Mouse (Mus musculus) neural tube, embryonic 11.5 days (tissue): Measurements from ENCODE around the gene Cpm. TPM values are rescaled to one million over a fixed set of nuclear protein-coding genes. Genes with fewer than 3 reads are reported as not detected.

ENCODE experiments used
- ATAC-seq: fragments of 200-750 bp; cut with Nextera tagmentation; 2 replicates; pipeline ENCODE4 v1.8.0; 2017; ENCODE audit warnings: moderate number of reproducible peaks, mild to moderate bottlenecking, moderate TSS enrichment, moderate library complexity; ENCODE audit not compliant: insufficient read depth, low FRiP score, low TSS enrichment
- DNase-seq: peaks from one replicate; pipeline ENCODE4 v3.0.0-alpha.2; 2015; ENCODE audit warnings: low spot score
- H3K27ac ChIP-seq: fragments of 300-500 bp; sonication (generic); 2 replicates; pipeline ENCODE4 v1.5.1; 2014; ENCODE audit warnings: low read depth, mild to moderate bottlenecking, low read length
- H3K27me3 ChIP-seq: fragments of 300-500 bp; sonication (generic); 2 replicates; pipeline ENCODE4 v1.6.1; 2014; ENCODE audit warnings: mild to moderate bottlenecking, low read length, mixed read lengths; ENCODE audit not compliant: control insufficient read depth, insufficient read depth
- H3K36me3 ChIP-seq: fragments of 300-500 bp; sonication (generic); 2 replicates; pipeline ENCODE4 v1.6.1; 2014; ENCODE audit warnings: mild to moderate bottlenecking, low read length, moderate library complexity, mixed read lengths; ENCODE audit not compliant: control insufficient read depth, insufficient read depth
- H3K4me1 ChIP-seq: fragments of 300-500 bp; sonication (generic); 2 replicates; pipeline ENCODE4 v1.6.1; 2014; ENCODE audit warnings: low read length, mixed read lengths; ENCODE audit not compliant: control insufficient read depth, insufficient read depth
- H3K4me2 ChIP-seq: fragments of 300-500 bp; sonication (generic); 2 replicates; pipeline ENCODE4 v1.6.1; 2014; ENCODE audit warnings: low read depth, mild to moderate bottlenecking, moderate library complexity
- H3K4me3 ChIP-seq: fragments of 300-500 bp; sonication (generic); 2 replicates; pipeline ENCODE4 v1.5.1; 2014; ENCODE audit warnings: low read depth, low read length
- H3K9ac ChIP-seq: fragments of 300-500 bp; sonication (generic); 2 replicates; pipeline ENCODE4 v1.6.1; 2014; ENCODE audit warnings: mild to moderate bottlenecking, low read length
- H3K9me3 ChIP-seq: fragments of 300-500 bp; sonication (generic); 2 replicates; pipeline ENCODE4 v1.6.1; 2016; ENCODE audit warnings: low read length; ENCODE audit not compliant: control insufficient read depth
- WGBS: fragments of 180-500 bp; shearing (Covaris S2); extraction: QIAGEN DNeasy Blood & Tissue Kit; methylation state at CpG from one replicate; pipeline ENCODE4 v1.1.7; 2014; 5-methylcytosine and 5-hydroxymethylcytosine counted together
- polyA plus RNA-seq: library from polyadenylated mRNA; unstranded; fragments of >200 nt; fragmentation: Nextera tagmentation; extraction: Ambion mirVana; gene quantifications from 2 replicates; pipeline ENCODE4 v1.2.1, GENCODE M21; 2014

Cpm gene
- polyA plus RNA-seq, 1 experiment from 2014 or later: 21.1 TPM

DNA sequence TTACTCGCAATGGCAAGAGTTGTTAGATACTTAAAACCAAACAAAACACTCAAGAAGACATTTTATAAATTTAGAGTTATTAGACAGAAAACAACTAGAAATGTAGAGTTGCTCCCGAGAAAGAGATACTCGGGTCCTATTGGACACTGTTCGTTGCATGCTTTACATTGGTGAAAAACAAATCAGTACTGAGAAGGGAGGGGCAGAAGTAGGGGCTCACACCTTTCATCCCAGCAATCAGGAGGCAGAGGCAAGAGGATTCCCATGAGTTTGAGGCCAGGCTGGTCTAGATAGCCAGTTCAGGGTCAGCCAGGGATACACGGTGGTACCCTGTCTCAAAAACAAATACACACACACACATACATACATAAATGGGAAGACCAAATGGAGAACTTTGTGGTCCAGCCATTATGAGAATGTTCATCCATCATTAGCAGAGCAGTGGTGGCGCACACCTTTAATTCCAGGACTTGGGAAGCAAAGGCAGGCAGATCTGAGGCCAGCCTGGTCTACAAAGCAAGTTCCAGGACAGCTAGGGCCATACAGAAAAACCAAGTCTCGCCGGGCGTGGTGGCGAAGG, 62.2 kb downstream of the Cpm start:
- no peaks in the 10 kb centered on the region for H3K4me1 ChIP-seq
- no peaks in the 10 kb centered on the region for H3K27me3 ChIP-seq
- no peak overlapping the region for H3K27ac ChIP-seq
- ATAC-seq: no peak
- peaks cover 24% of the 10 kb centered on the region for H3K36me3 ChIP-seq
- no peak overlapping the region for H3K9ac ChIP-seq
- no peaks in the 10 kb centered on the region for H3K9me3 ChIP-seq
- DNase-seq: no peak
- H3K4me3 ChIP-seq: no peak overlapping the region
- WGBS: 93% methylated on average over 10 of the region's 10 CpGs
- H3K4me2 ChIP-seq: no peak overlapping the region

DNA sequence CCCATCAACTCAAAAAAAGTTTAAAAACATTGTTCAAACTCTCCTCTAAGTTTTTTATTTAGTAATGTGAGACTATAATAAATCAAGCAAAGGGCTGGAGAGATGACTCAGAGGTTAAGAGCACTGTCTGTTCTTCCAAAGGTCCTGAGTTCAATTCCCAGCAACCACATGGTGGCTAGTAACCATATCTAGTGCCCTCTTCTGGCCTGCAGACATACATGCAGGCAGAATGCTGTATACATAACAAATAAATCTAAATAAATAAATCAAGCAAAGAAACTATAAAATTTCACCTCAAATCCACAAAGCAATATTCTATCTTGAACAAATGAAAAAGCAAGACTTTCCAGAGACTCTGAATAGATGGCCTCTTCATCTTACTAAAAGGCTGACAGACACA, 62.9 kb downstream of the Cpm start:
- DNase-seq (no peak), ATAC-seq (no peak)
- Histone ChIP-seq H3K4me2 (no peak overlapping the region), H3K4me1 (no peaks in the 10 kb centered on the region), H3K4me3 (no peak overlapping the region), H3K9ac (no peak overlapping the region), H3K27ac (no peak overlapping the region), H3K9me3 (no peaks in the 10 kb centered on the region), H3K36me3 (peaks cover 26% of the 10 kb centered on the region), H3K27me3 (no peaks in the 10 kb centered on the region)

DNA sequence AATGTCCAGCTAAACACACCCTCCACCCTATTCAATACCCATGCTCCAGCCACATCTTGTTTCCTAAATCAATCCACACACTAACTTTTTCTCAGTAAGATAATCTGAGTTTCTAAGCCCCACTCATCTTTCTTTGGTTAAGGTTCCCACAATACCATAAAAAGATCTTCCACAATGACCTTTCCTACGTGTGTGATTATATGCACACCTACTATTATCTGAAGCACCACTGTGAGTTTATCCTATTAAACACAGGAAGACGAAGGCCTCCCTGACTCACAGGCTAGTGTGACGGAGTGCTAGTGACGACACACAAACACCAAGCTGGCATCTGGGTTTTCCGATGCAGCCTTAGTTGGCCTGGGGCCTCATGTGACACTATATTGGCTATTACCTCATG, 63.7 kb downstream of the Cpm start:
- no peak overlapping the region for H3K4me2 ChIP-seq
- WGBS: 97% methylated on average over 5 of the region's 5 CpGs
- H3K4me3 ChIP-seq: no peak overlapping the region
- H3K4me1 ChIP-seq: no peaks in the 10 kb centered on the region
- no peaks in the 10 kb centered on the region for H3K9me3 ChIP-seq
- no peak overlapping the region for H3K27ac ChIP-seq
- H3K9ac ChIP-seq: no peak overlapping the region
- DNase-seq (no peak), ATAC-seq (no peak)
- H3K36me3 ChIP-seq: peaks cover 31% of the 10 kb centered on the region
- H3K27me3 ChIP-seq: no peaks in the 10 kb centered on the region

DNA sequence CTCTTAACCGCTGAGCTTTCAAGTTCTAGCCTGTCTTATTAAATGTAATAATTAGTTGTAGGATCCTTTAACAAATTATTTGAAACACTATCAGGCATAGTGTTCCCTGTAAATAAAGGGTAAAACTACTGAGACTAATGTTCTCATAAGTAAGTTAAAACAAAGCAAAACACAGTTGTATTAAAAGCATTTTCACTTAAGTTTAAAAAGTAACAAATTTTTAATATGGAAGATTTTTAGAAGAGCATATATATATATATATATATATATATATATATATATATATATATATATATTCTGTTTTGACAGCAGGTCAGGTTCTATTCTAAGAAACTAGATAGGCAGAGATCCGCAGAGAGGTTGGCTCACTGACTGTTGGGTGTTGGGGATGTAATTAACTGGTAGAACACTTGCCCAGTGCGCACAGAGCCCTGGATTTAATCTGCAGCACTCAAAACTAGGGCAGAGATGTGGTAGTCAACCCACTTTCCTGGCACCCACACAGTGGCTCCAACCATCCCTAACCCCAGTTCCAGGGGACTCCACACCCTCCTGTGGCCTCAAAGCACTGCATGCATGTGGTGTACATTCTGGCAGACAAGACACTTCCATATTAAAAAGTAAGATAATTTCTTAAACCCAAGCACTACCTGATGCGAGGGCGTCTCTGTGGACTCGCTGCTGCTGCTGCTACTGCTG, 65.1 kb downstream of the Cpm start:
- Histone ChIP-seq H3K36me3 (peaks cover 27% of the 10 kb centered on the region), H3K4me1 (no peaks in the 10 kb centered on the region)

DNA sequence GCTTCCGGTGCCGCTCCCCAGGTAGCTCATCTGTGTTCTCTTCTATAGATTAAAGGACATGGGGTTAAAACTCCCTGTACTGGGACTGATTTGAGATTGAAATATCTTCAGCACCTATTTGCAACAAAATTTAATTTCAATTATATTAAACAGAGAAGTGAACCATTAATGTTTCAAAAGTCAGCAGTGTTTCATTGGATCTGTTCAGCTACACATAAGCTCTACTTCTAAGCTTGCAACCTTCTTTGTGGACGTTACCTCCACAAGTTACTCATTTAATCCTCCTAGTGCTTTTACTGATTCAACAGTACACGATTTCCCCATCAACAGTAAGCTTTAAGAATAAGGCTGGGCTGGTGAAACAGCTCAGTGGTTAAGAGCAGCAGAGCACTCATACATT, 65.7 kb downstream of the Cpm start:
- H3K27me3 ChIP-seq: no peaks in the 10 kb centered on the region
- no peak overlapping the region for H3K27ac ChIP-seq
- no peak overlapping the region for H3K4me2 ChIP-seq
- H3K4me3 ChIP-seq: no peak overlapping the region
- H3K9ac ChIP-seq: no peak overlapping the region
- DNase-seq (no peak), ATAC-seq (no peak)
- 95% methylated on average over 4 of the region's 4 CpGs for WGBS
- peaks cover 31% of the 10 kb centered on the region for H3K36me3 ChIP-seq
- no peaks in the 10 kb centered on the region for H3K4me1 ChIP-seq
- H3K9me3 ChIP-seq: no peaks in the 10 kb centered on the region

More for the DNA sequence above, 65.1 kb downstream of the Cpm start:
- WGBS: 93% methylated on average over 6 of the region's 6 CpGs
- Histone ChIP-seq H3K27ac (no peak overlapping the region), H3K9ac (no peak overlapping the region), H3K27me3 (no peaks in the 10 kb centered on the region), H3K4me2 (no peak overlapping the region), H3K4me3 (no peak overlapping the region), H3K9me3 (no peaks in the 10 kb centered on the region)
- DNase-seq: no peak
- ATAC-seq: no peak

DNA sequence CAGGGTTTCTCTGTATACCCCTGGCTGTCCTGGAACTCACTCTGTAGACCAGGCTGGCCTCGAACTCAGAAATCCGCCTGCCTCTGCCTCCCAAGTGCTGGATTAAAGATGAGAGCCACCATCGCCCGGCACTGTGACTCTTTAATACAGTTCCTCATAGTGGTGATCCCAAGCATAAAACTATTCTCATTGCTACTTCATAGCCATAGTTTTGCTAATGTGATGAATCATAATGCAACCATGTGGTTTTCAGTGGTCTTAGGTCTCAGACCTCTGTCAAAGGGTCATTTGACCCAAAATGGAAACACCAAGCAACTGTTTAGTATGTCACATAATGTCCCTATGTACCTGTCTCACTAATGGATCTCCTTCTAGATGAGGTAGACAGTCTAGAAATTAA, 66.3 kb downstream of the Cpm start:
- WGBS: 94% methylated on average over 4 of the region's 4 CpGs
- Histone ChIP-seq H3K9me3 (no peaks in the 10 kb centered on the region), H3K36me3 (peaks cover 28% of the 10 kb centered on the region), H3K27me3 (no peaks in the 10 kb centered on the region), H3K4me3 (no peak overlapping the region), H3K4me1 (no peaks in the 10 kb centered on the region), H3K27ac (no peak overlapping the region), H3K9ac (no peak overlapping the region), H3K4me2 (no peak overlapping the region)
- DNase-seq (no peak), ATAC-seq (no peak)

DNA sequence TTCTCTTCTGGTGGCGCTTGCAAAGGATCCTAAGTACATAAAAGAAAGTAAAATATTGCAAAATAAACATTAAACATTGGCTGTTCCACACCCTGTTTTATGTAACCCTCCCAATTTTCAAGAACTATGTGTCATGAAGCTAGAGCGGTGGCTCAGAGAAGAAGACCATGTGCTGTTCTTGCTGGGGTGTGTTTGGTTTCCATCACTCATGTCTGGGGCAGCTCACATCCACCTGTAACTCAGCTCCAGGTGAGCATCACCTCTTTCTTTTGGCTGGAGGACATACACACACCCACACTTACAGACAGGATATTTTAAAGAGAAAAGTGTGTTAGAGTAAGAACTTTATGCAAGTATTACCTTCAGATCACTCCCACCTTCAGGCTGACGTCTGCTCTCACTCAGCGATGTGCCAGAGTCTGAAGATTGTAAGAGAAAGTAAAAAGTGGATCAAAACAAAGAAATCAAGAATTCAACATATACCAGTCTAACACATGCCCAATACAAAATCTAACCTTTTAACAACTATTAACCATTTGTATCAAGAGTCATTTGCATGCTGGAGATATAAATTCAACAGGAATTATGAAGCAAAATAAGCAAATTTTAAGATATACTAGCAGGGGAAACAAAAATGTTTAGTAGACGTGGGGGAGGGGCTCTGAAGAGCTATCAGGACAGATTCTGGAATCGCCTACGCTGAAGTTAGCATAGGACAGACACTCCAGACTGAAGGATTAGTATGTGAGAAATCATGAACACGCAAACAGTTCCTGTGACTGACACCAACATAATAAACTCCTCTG, 66.9 kb downstream of the Cpm start:
- 93% methylated on average over 8 of the region's 8 CpGs for WGBS
- Histone ChIP-seq H3K9me3 (no peaks in the 10 kb centered on the region), H3K27ac (no peak overlapping the region), H3K4me2 (no peak overlapping the region), H3K36me3 (peaks cover 28% of the 10 kb centered on the region), H3K4me3 (no peak overlapping the region), H3K27me3 (no peaks in the 10 kb centered on the region), H3K4me1 (no peaks in the 10 kb centered on the region), H3K9ac (no peak overlapping the region)
- no peak for ATAC-seq
- DNase-seq: no peak

DNA sequence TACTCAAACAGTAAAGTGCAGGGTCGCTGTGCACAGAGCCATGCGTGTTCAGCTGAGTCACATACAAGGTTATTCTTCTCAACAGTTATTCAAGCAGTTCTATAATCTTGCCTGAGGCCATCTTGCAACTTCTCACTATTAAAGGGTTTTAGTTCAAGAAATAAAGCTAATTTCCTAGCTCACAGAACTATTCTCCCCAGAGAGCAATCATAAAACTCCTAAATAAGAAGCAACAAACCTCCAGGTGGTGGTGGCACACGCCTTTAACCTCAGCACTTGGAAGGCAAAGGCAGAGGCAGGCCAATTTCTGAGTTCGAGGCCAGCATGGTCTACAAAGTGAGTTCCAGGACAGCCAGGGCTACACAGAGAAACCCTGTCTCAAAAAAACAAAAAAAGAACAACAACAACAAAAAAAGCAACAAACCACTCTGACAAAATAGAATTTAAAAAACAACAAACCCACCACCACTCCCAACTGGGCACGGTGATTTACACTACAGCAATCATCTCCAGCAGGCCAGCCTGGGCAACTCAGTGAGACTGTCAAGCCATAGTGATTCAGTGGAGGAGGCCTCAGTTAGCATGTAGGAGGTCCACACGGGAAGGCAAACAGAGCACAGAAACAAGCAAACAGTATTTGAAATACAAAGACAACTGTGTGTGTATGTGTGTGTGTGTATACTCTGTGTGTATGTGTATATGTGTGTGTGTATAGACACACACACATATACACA, 67.7 kb downstream of the Cpm start:
- H3K36me3 ChIP-seq: peaks cover 31% of the 10 kb centered on the region
- no peak overlapping the region for H3K4me3 ChIP-seq
- no peaks in the 10 kb centered on the region for H3K4me1 ChIP-seq
- no peak for DNase-seq
- no peak overlapping the region for H3K27ac ChIP-seq
- H3K9me3 ChIP-seq: no peaks in the 10 kb centered on the region
- ATAC-seq: no peak
- WGBS: 89% methylated on average over 6 of the region's 6 CpGs
- H3K27me3 ChIP-seq: no peaks in the 10 kb centered on the region
- no peak overlapping the region for H3K4me2 ChIP-seq
- no peak overlapping the region for H3K9ac ChIP-seq
